Mouse (Mus musculus) hindbrain, embryonic 11.5 days (tissue): ENCODE results near the gene Os9. TPM values are rescaled to one million over a fixed set of nuclear protein-coding genes. Genes with fewer than 3 reads are reported as not detected.
"Not testable (repeated sequence)": the region's sequence is repeated elsewhere in the genome, so short reads cannot be mapped to it uniquely, and the experiment has no call there.

Experiments used
- ATAC-seq: fragments of 200-750 bp; cut with Nextera tagmentation; 2 replicates; pipeline ENCODE4 v1.8.0; 2017; ENCODE audit warnings: mild to moderate bottlenecking, moderate TSS enrichment, moderate library complexity; ENCODE audit not compliant: low FRiP score
- DNase-seq: peaks from one replicate; pipeline ENCODE4 v3.0.0-alpha.2; 2015; ENCODE audit warnings: low spot score
- H3K27ac ChIP-seq: fragments of 300-500 bp; sonication (generic); 2 replicates; pipeline ENCODE4 v1.5.1; 2014; ENCODE audit warnings: mild to moderate bottlenecking, low read depth, low read length
- H3K27me3 ChIP-seq: fragments of 300-500 bp; sonication (generic); 2 replicates; pipeline ENCODE4 v1.6.1; 2014; ENCODE audit warnings: mild to moderate bottlenecking, low read length, moderate library complexity, mixed read lengths; ENCODE audit not compliant: control insufficient read depth, insufficient read depth
- H3K36me3 ChIP-seq: fragments of 300-500 bp; sonication (generic); 2 replicates; pipeline ENCODE4 v1.6.1; 2014; ENCODE audit warnings: mild to moderate bottlenecking, low read length, moderate library complexity, mixed read lengths; ENCODE audit not compliant: control insufficient read depth, insufficient read depth
- H3K4me1 ChIP-seq: fragments of 300-500 bp; sonication (generic); replicated peaks from 2 replicates; pipeline ENCODE4 v1.6.1; 2014; ENCODE audit warnings: low read length, mixed read lengths; ENCODE audit not compliant: control insufficient read depth, insufficient read depth
- H3K4me2 ChIP-seq: fragments of 300-500 bp; sonication (generic); replicated peaks from 2 replicates; pipeline ENCODE4 v1.6.1; 2014; ENCODE audit warnings: mild to moderate bottlenecking, low read depth, low read length
- H3K4me3 ChIP-seq: fragments of 300-500 bp; sonication (generic); 2 replicates; pipeline ENCODE4 v1.5.1; 2014; ENCODE audit warnings: low read depth, low read length
- H3K9ac ChIP-seq: fragments of 300-500 bp; sonication (generic); 2 replicates; pipeline ENCODE4 v1.6.1; 2014; ENCODE audit warnings: low read depth, low read length
- H3K9me3 ChIP-seq: fragments of 300-500 bp; sonication (generic); 2 replicates; pipeline ENCODE4 v1.6.1; 2016; ENCODE audit warnings: low read length; ENCODE audit not compliant: control insufficient read depth
- WGBS: fragments of 180-500 bp; shearing (Covaris S2); extraction: QIAGEN DNeasy Blood & Tissue Kit; methylation state at CpG from one replicate; pipeline ENCODE4 v1.1.7; 2014; 5-methylcytosine and 5-hydroxymethylcytosine counted together
- polyA plus RNA-seq: library from polyadenylated mRNA; unstranded; fragments of >200 nt; fragmentation: Nextera tagmentation; extraction: Ambion mirVana; gene quantifications from 2 replicates; pipeline ENCODE4 v1.2.1, GENCODE M21; 2014

Gene Os9
- polyA plus RNA-seq, 1 experiment from 2014 or later, result 40.3 TPM

DNA sequence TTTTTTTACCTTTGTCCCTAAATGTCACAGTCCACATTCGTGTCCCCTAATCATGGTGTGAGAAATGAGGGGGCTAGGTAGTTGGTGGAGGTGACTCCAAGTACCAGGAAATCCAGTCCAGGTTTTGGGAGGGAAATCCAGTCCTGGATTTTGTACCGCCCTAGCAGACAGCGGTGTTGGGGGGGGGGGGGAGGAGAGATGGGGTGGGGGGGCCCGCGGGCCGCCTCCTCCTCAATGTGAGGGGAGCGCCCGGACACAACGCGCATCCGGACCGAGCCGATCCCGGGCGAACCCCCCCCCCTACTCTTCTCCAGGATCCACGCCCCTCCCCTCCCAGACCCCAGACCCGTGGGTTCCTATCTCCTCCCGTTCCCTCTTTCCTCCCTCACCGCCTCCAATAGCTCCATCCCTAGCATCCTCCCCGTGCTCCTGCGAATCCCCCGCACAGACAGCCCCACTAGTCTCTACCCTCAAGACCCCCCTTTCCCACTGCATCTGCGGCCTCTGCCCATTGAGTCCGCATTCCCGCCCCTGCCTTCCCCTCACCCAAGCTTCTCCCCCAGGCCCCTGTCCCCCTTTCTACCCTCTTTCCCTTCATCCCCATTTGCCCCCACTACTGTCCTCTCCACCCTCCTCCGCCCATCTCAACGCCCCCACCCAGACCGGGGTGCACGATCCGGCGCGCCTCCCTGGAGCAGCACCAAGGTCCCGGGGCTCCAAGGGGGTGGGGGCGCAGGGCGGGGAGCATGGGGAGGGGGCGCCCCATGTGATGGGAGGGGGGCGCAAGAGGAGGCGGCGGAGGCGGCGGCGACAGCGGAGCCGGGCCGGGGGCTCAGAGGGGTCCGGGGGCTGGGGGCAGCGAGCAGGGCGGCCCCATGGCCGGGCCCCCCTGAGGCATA is 42.0 kb downstream of the Os9 start:
- peaks cover 21% of the 10 kb centered on the region for H3K4me1 ChIP-seq
- peak; percentile 72 for ATAC-seq
- no peaks in the 10 kb centered on the region for H3K9me3 ChIP-seq
- H3K4me3 ChIP-seq, result peak overlapping the region; percentile 70
- 2% methylated on average over 36 of the region's 49 CpGs for WGBS
- peak overlapping the region; percentile 71 for H3K9ac ChIP-seq
- peak overlapping the region; percentile 65; the same call in 1 of the 2 replicates for H3K27ac ChIP-seq
- DNase-seq, result peak; percentile 82
- H3K36me3 ChIP-seq, result no peaks in the 10 kb centered on the region
- peaks cover 46% of the 10 kb centered on the region for H3K27me3 ChIP-seq
- peak overlapping the region; percentile 100 for H3K4me2 ChIP-seq

DNA sequence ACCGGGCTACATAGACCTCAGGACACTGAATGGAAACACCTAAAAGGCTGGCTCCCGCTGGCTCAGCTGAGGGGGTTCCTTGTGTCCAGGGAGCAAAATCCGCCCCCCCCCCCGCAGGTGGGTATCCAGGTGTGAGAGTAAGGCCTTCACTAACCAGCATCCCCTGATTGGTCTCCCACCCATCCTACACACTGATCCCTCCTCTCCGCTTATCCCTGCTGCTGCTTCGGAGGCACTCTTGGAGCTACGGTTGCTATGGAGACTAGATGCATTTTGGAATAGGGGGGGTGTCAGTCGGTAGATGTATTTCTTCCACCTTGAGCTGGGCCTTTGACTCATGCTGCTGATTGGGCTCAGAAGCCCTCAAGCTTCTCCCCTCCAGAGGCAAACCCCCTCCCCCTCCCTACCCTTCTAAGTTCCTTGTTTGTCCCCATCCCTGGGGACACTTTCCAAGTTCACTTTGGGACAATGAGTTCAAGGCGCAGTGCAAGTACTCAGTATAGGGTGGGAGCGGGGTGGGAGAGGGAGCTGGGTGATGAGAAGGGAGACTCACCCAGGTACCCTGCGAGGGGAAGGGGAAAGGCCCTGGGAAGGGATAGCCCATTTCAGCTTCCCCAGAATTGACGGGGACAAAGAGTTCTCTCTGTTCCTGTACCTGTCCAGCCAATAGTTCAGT is 42.8 kb downstream of the Os9 start:
- H3K36me3 ChIP-seq, result no peaks in the 10 kb centered on the region
- H3K27me3 ChIP-seq, result peaks cover 42% of the 10 kb centered on the region
- peak overlapping the region; percentile 100 for H3K4me2 ChIP-seq
- DNase-seq (no peak), ATAC-seq (peak; percentile 48)
- H3K9me3 ChIP-seq, result no peaks in the 10 kb centered on the region
- no peak overlapping the region for H3K9ac ChIP-seq
- peaks cover 21% of the 10 kb centered on the region for H3K4me1 ChIP-seq
- no peak overlapping the region for H3K27ac ChIP-seq
- WGBS, result 8% methylated on average over 11 of the region's 12 CpGs
- peak overlapping the region; percentile 70 for H3K4me3 ChIP-seq

DNA sequence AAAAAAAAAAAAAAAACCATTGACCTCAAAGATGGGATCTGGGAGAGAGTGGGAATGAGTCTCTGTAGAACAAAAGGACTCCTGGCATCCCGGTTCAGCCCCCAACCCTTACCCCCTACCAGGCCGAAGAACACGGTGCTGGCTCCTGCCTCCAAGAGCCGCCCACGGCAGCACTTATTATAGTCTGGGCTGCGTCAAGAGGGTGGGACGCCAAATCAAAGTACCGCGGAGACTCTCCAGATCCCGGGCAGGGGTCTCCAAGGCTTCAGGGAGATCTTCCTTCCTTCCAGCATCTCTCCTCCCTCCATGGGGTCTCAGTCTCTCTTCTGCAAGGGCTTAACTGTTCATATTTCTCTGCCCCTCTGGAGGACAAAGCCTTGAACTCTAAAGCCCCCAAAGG is 43.4 kb downstream of the Os9 start:
- DNase-seq, result no peak
- no peak for ATAC-seq
- H3K36me3 ChIP-seq, result no peaks in the 10 kb centered on the region
- H3K4me1 ChIP-seq, result peaks cover 21% of the 10 kb centered on the region
- no peak overlapping the region; the same call in 1 of the 2 replicates for H3K4me2 ChIP-seq
- no peak overlapping the region for H3K9ac ChIP-seq
- no peak overlapping the region; the same call in 1 of the 2 replicates for H3K4me3 ChIP-seq
- H3K9me3 ChIP-seq, result no peaks in the 10 kb centered on the region
- H3K27me3 ChIP-seq, result peaks cover 42% of the 10 kb centered on the region
- H3K27ac ChIP-seq, result no peak overlapping the region
- whole genome bisulfite sequencing, result 4% methylated on average over 10 of the region's 10 CpGs

DNA sequence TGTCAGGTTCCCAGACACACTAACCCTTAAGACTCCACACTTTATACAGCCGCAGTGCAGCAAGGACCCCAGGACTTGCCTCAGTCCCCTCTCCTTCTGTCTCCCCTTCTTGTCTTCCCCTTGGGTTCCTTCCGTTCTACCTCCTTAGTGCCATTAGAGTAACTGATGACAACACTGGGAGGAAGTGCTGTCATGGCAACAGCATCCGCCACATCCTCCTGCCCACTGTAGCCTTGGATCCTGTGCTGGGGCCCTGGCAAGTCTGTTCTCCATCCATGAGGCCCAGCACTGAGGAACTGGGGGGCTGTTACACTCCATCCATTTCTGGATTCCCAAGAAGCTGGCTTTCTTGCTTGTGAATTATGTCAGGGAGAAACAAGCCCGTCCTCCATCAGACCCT is 44.8 kb downstream of the Os9 start:
- DNase-seq (no peak), ATAC-seq (no peak)
- Histone ChIP-seq H3K9ac (no peak overlapping the region), H3K4me2 (no peak overlapping the region), H3K27me3 (peaks cover 30% of the 10 kb centered on the region), H3K4me1 (peaks cover 17% of the 10 kb centered on the region), H3K9me3 (no peaks in the 10 kb centered on the region), H3K4me3 (no peak overlapping the region), H3K36me3 (no peaks in the 10 kb centered on the region), H3K27ac (no peak overlapping the region)
- 61% methylated on average over 4 of the region's 4 CpGs for WGBS

DNA sequence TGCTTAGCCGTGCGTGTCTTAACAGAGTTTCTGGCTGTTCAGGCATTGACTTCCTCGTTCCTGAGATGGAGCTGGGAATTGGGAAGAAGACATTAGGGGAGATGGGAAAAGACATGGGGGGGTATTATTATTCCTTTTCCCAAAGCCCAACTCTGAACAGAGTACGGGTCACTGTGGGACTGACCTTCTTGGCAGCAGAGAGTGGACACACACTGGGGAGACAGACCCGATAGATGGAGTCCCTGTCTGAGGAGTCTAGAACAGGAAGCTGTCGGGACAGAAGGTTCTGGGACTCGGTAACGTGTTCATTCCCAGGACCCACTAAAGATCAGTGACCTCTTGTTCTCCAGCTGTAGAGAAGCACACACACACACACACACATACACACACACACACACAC is 45.3 kb downstream of the Os9 start:
- Histone ChIP-seq H3K27ac (no peak overlapping the region), H3K36me3 (no peaks in the 10 kb centered on the region), H3K4me3 (no peak overlapping the region), H3K4me2 (no peak overlapping the region), H3K9ac (no peak overlapping the region), H3K27me3 (peaks cover 26% of the 10 kb centered on the region), H3K9me3 (no peaks in the 10 kb centered on the region), H3K4me1 (peaks cover 15% of the 10 kb centered on the region)
- no peak for ATAC-seq
- 80% methylated on average over 8 of the region's 8 CpGs for WGBS
- DNase-seq, result no peak

DNA sequence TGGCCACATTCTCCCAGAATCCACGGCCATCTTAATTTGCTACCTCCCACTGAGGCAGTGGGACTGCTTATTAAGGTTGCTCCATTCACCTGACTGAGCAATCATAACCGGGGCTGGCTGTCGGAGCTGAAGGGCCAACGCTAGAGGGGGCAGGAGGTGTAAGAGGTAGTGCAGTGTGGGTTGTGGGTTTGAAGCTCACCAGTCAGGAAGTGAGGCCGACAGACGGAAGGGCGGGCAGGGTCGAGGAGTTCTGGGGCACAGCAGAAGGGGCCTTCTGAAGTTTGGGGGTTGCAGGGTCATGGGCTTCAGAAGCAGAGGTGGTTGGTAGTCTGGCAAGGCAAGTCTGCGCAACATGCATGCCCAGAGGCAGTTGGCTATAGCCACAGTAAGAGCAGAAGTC is 45.9 kb downstream of the Os9 start, which contains the start of gene Agap2:
Gene Agap2 (plus strand): TSS at position 205 of the 400 bp plus-strand sequence.
- Histone ChIP-seq H3K4me1 (peaks cover 10% of the 10 kb centered on the region; the same call in 1 of the 2 replicates), H3K9ac (no peak within 1 kb of the TSS), H3K4me3 (no peak within 1 kb of the TSS), H3K36me3 (no peaks in the 10 kb centered on the region), H3K4me2 (no peak within 1 kb of the TSS), H3K27ac (no peak within 1 kb of the TSS), H3K27me3 (peaks cover 20% of the 10 kb centered on the region), H3K9me3 (no peaks in the 10 kb centered on the region)
- ATAC-seq (no peak), DNase-seq (no peak)
- WGBS, result 69% methylated on average over 9 of the region's 9 CpGs

DNA sequence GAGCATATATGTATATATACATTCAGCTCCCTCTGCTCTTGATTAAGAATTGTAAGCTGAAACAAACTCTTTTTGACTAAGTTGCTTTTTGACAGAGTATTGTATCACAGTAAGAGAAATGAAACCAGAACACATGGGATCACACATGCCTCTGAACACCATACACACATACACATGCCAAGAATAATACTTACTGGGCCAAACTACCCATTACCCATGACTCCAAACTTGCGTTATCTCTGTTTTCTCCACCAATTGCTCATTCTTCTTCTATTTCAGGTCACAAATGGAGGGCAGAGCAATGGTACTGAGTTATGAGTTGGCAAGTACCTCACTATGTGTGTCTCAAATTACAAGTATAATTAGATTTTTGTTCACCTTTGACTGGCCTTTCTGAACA is 47.0 kb downstream of the Os9 start:
- Histone ChIP-seq H3K27me3 (peaks cover 9% of the 10 kb centered on the region), H3K36me3 (no peaks in the 10 kb centered on the region), H3K27ac (no peak overlapping the region), H3K9me3 (no peaks in the 10 kb centered on the region), H3K4me1 (peaks cover 3% of the 10 kb centered on the region; the same call in 1 of the 2 replicates), H3K4me3 (no peak overlapping the region), H3K9ac (no peak overlapping the region), H3K4me2 (no peak overlapping the region)
- ATAC-seq (no peak), DNase-seq (no peak)
- 95% methylated on average over 1 of the region's 1 CpGs for WGBS

DNA sequence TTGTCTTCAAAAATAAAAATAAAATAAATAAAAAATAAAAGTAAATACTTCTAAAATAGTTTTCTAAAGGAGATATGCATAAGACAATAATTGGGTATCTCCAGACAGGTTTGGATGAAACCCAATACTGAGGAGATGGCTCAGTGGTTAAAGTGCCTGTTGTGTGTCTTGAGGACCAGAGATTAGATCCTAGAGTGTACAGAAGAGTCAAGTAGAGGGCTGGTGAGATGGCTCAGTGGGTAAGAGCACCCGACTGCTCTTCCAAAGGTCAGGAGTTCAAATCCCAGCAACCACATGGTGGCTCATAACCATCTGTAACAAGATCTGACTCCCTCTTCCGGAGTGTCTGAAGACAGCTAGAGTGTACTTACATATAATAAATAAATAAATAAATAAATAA is 48.0 kb downstream of the Os9 start:
- H3K36me3 ChIP-seq, ATAC-seq, H3K9me3 ChIP-seq, H3K4me2 ChIP-seq, H3K27me3 ChIP-seq, H3K9ac ChIP-seq, H3K27ac ChIP-seq, DNase-seq, H3K4me1 ChIP-seq, H3K4me3 ChIP-seq: not testable (repeated sequence)
- 75% methylated on average over 2 of the region's 2 CpGs for WGBS
